Mouse (Mus musculus): ENCODE data around the gene Cpvl. TPM values are rescaled to one million over a fixed set of nuclear protein-coding genes. Genes with fewer than 3 reads are reported as not detected.

Cpvl gene
- polyA plus RNA-seq, 1 experiment from 2014 or later: 0.82 TPM

DNA sequence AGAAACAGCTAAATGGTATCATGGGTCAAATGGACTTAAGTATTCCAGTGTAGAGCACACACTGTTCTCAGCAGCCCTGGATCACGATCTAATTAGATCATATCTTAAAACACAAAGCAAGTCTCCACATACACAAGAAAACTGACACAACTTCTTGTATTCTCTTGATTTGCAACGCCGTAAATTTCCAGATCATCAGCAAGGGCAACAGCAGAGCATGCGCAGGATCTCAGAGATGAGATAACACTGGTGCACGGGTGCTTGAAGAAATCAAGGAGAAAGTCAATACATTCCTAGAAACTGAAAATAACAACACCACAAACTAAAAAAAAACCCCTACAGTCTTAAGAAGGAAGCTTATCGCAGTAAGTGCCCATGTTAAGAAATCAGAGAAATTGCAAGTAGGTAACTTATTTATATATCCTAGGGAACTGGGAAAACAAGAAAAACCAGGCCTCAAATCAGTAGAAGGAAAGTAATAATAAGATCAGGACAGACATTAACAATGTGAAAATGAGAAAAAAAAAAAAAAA lies 61.4 kb downstream of the Cpvl start:
- no peak overlapping the region for H3K4me3 ChIP-seq (ENCODE audit: low read depth, low read length)
- H3K9ac ChIP-seq (ENCODE audit: low read depth, low read length): no peak overlapping the region
- no peak overlapping the region for H3K27ac ChIP-seq (ENCODE audit: low read depth, low read length)
- no peak for TF ChIP-seq CTCF (IDR thresholded peaks at IDR 0.05; ENCODE audit: low read depth)
- no peaks in the 10 kb centered on the region for H3K36me3 ChIP-seq (ENCODE audit: control insufficient read depth, insufficient read depth)
- H3K9me3 ChIP-seq (ENCODE audit: control insufficient read depth): no peaks in the 10 kb centered on the region
- H3K27me3 ChIP-seq (replicated peaks; ENCODE audit: control insufficient read depth, insufficient read depth, low read length): no peaks in the 10 kb centered on the region
- H3K4me1 ChIP-seq (replicated peaks; ENCODE audit: control insufficient read depth, insufficient read depth, low read length): no peaks in the 10 kb centered on the region
- 80% methylated on average over 6 of the region's 6 CpGs for WGBS
- ATAC-seq: no peak
- no peak overlapping the region for H3K4me2 ChIP-seq (replicated peaks; ENCODE audit: low read depth)

GRCm38 (mm10) chr6:53915347-53915746 lies 63.1 kb downstream of the Cpvl start:
- H3K27me3 ChIP-seq (replicated peaks; ENCODE audit: control insufficient read depth, insufficient read depth, low read length): no peaks in the 10 kb centered on the region
- WGBS: 93% methylated on average over 3 of the region's 3 CpGs
- no peak for ATAC-seq
- no peaks in the 10 kb centered on the region for H3K36me3 ChIP-seq (ENCODE audit: control insufficient read depth, insufficient read depth)
- H3K4me1 ChIP-seq (replicated peaks; ENCODE audit: control insufficient read depth, insufficient read depth, low read length): no peaks in the 10 kb centered on the region
- H3K9ac ChIP-seq (ENCODE audit: low read depth, low read length): no peak overlapping the region
- no peaks in the 10 kb centered on the region for H3K9me3 ChIP-seq (ENCODE audit: control insufficient read depth)
- no peak overlapping the region for H3K27ac ChIP-seq (ENCODE audit: low read depth, low read length)
- H3K4me3 ChIP-seq (ENCODE audit: low read depth, low read length): no peak overlapping the region
- no peak for TF ChIP-seq CTCF (IDR thresholded peaks at IDR 0.05; ENCODE audit: low read depth)
- no peak overlapping the region for H3K4me2 ChIP-seq (replicated peaks; ENCODE audit: low read depth)

DNA sequence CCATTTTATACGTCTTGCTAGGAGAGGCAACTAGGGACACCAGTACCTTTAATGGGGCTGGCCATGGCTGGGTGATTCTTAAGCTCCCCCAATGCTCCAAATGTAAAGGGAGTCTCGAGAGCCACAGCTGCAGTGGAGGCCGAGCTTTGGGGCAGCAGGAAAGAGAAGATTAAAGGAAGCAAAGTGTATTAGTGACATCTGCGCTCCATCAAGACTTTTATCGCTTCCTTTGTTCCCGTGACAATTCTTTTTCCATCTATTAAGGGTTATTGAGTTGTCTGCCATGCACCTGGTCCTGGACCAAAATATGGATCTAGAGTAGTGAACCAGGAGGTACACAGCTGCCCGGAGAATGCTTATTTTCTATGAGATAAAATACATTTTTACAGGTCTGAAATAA lies 65.3 kb downstream of the Cpvl start:
- H3K9me3 ChIP-seq (ENCODE audit: control insufficient read depth): no peaks in the 10 kb centered on the region
- 61% methylated on average over 7 of the region's 7 CpGs for WGBS
- no peaks in the 10 kb centered on the region for H3K36me3 ChIP-seq (ENCODE audit: control insufficient read depth, insufficient read depth)
- TF ChIP-seq CTCF (IDR thresholded peaks at IDR 0.05; ENCODE audit: low read depth): no peak
- H3K4me1 ChIP-seq (replicated peaks; ENCODE audit: control insufficient read depth, insufficient read depth, low read length): no peaks in the 10 kb centered on the region
- H3K4me3 ChIP-seq (ENCODE audit: low read depth, low read length): no peak overlapping the region
- no peak overlapping the region for H3K4me2 ChIP-seq (replicated peaks; ENCODE audit: low read depth)
- no peak overlapping the region for H3K27ac ChIP-seq (ENCODE audit: low read depth, low read length)
- no peak overlapping the region for H3K9ac ChIP-seq (ENCODE audit: low read depth, low read length)
- ATAC-seq: no peak
- no peaks in the 10 kb centered on the region for H3K27me3 ChIP-seq (replicated peaks; ENCODE audit: control insufficient read depth, insufficient read depth, low read length)

GRCm38 (mm10) chr6:53912112-53912782 lies 66.2 kb downstream of the Cpvl start:
- ATAC-seq: no peak
- Histone ChIP-seq H3K27me3 (replicated peaks; ENCODE audit: control insufficient read depth, insufficient read depth, low read length) (no peaks in the 10 kb centered on the region), H3K36me3 (ENCODE audit: control insufficient read depth, insufficient read depth) (no peaks in the 10 kb centered on the region), H3K4me1 (replicated peaks; ENCODE audit: control insufficient read depth, insufficient read depth, low read length) (no peaks in the 10 kb centered on the region), H3K27ac (ENCODE audit: low read depth, low read length) (no peak overlapping the region), H3K4me2 (replicated peaks; ENCODE audit: low read depth) (no peak overlapping the region), H3K9ac (ENCODE audit: low read depth, low read length) (no peak overlapping the region), H3K9me3 (ENCODE audit: control insufficient read depth) (no peaks in the 10 kb centered on the region), H3K4me3 (ENCODE audit: low read depth, low read length) (no peak overlapping the region)
- WGBS: 44% methylated on average over 6 of the region's 6 CpGs
- no peak for TF ChIP-seq CTCF (IDR thresholded peaks at IDR 0.05; ENCODE audit: low read depth)

DNA sequence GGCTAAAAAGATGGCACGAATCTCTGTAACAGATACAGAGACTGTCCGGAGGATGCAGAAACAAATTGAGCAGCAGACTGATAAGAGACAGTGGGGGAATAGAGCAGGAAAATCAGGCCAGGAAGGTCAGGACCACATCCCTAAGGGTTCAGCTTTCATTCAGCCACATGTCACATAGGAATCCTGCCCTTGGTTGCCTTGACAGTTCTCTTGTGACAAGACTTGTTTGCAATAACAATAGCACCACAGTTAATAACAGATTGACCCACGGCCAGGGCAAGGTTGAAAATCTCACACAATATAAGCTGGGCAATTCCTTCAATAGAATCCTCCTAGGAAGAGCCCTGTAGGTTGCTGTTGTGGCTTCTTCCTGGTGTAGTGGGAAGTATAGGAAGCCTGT lies 68.5 kb downstream of the Cpvl start:
- WGBS: 46% methylated on average over 3 of the region's 3 CpGs
- H3K4me2 ChIP-seq (replicated peaks; ENCODE audit: low read depth): no peak overlapping the region
- H3K27ac ChIP-seq (ENCODE audit: low read depth, low read length): no peak overlapping the region
- no peaks in the 10 kb centered on the region for H3K27me3 ChIP-seq (replicated peaks; ENCODE audit: control insufficient read depth, insufficient read depth, low read length)
- TF ChIP-seq CTCF (IDR thresholded peaks at IDR 0.05; ENCODE audit: low read depth): no peak
- H3K36me3 ChIP-seq (ENCODE audit: control insufficient read depth, insufficient read depth): no peaks in the 10 kb centered on the region
- H3K9ac ChIP-seq (ENCODE audit: low read depth, low read length): no peak overlapping the region
- no peaks in the 10 kb centered on the region for H3K9me3 ChIP-seq (ENCODE audit: control insufficient read depth)
- no peak overlapping the region for H3K4me3 ChIP-seq (ENCODE audit: low read depth, low read length)
- no peak for ATAC-seq
- peaks cover 16% of the 10 kb centered on the region; the same call in 1 of the 2 replicates for H3K4me1 ChIP-seq (replicated peaks; ENCODE audit: control insufficient read depth, insufficient read depth, low read length)

GRCm38 (mm10) chr6:53909446-53909845 lies 69.0 kb downstream of the Cpvl start:
- Histone ChIP-seq H3K27me3 (replicated peaks; ENCODE audit: control insufficient read depth, insufficient read depth, low read length) (no peaks in the 10 kb centered on the region), H3K9me3 (ENCODE audit: control insufficient read depth) (no peaks in the 10 kb centered on the region), H3K4me3 (ENCODE audit: low read depth, low read length) (no peak overlapping the region), H3K27ac (ENCODE audit: low read depth, low read length) (no peak overlapping the region), H3K4me2 (replicated peaks; ENCODE audit: low read depth) (no peak overlapping the region), H3K9ac (ENCODE audit: low read depth, low read length) (no peak overlapping the region), H3K4me1 (replicated peaks; ENCODE audit: control insufficient read depth, insufficient read depth, low read length) (peaks cover 16% of the 10 kb centered on the region; the same call in 1 of the 2 replicates), H3K36me3 (ENCODE audit: control insufficient read depth, insufficient read depth) (no peaks in the 10 kb centered on the region)
- WGBS: 42% methylated on average over 5 of the region's 5 CpGs
- ATAC-seq: no peak
- no peak for TF ChIP-seq CTCF (IDR thresholded peaks at IDR 0.05; ENCODE audit: low read depth)
